9 mouse cellular contexts compared by ENCODE assay signal in genomic region chr7:6156901-6157472, GRCm38 (mm10). TPM values are rescaled to one million over a fixed set of nuclear protein-coding genes. Genes with fewer than 3 reads are reported as not detected.
DNase-seq lines count a peak whose midpoint lies in the region; ATAC-seq and TF ChIP-seq lines count a peak whose summit lies in the region.
"Had no signal": no experiment of that assay in that cellular context is flagged by ENCODE, and none has a peak within 500 bp of the region (broad histone marks: within the 10 kb centered on the region; RNA-seq: fewer than 3 reads in every experiment).

No protein-coding gene starts in this region.

- ATAC-seq in heart, postnatal 0 days (ENCODE audit: insufficient read depth, low read depth): no peak
- ATAC-seq in embryonic facial prominence, embryonic 12.5 days (ENCODE audit: insufficient number of reproducible peaks, insufficient read depth, low FRiP score, low TSS enrichment): no peak
- no peak for ATAC-seq in kidney, embryonic 14.5 days (ENCODE audit: low FRiP score, low TSS enrichment)
- no peak for ATAC-seq in midbrain, postnatal 0 days (ENCODE audit: low FRiP score)
- no peak for ATAC-seq in activated CD4-positive, CD25-positive, alpha-beta regulatory T cell, adult 4 months

- H3K4me3 ChIP-seq in heart, postnatal 0 days (ENCODE audit: low read depth, low read length): peak overlapping the region; percentile 77; the same call in 1 of the 2 replicates
- peak overlapping the region; percentile 83 for H3K4me3 ChIP-seq in embryonic facial prominence, embryonic 12.5 days
- peak overlapping the region; percentile 84 for H3K4me3 ChIP-seq in kidney, embryonic 14.5 days (ENCODE audit: low read length)
- peak overlapping the region; percentile 86 for H3K4me3 ChIP-seq in midbrain, postnatal 0 days (ENCODE audit: low read depth, low read length)

- H3K9me3 ChIP-seq in heart, postnatal 0 days (replicated peaks; ENCODE audit: control insufficient read depth, low read length): no peaks in the 10 kb centered on the region
- no peaks in the 10 kb centered on the region for H3K9me3 ChIP-seq in embryonic facial prominence, embryonic 12.5 days
- H3K9me3 ChIP-seq in kidney, embryonic 14.5 days (ENCODE audit: control insufficient read depth, low read length): no peaks in the 10 kb centered on the region
- no peaks in the 10 kb centered on the region for H3K9me3 ChIP-seq in midbrain, postnatal 0 days (ENCODE audit: low read length)

- H3K4me1 ChIP-seq in heart, postnatal 0 days (ENCODE audit: control insufficient read depth, insufficient read depth): peaks cover 36% of the 10 kb centered on the region
- peaks cover 14% of the 10 kb centered on the region for H3K4me1 ChIP-seq in embryonic facial prominence, embryonic 12.5 days
- peaks cover 22% of the 10 kb centered on the region for H3K4me1 ChIP-seq in kidney, embryonic 14.5 days (ENCODE audit: control insufficient read depth, insufficient read depth, low read length)
- peaks cover 5% of the 10 kb centered on the region; the same call in 1 of the 2 replicates for H3K4me1 ChIP-seq in midbrain, postnatal 0 days (ENCODE audit: insufficient read depth, low read length)

- DNase-seq in heart, postnatal 0 days (ENCODE audit: low spot score): no peak
- DNase-seq in heart, postnatal 4 days: no peak
- no peak for DNase-seq in midbrain, postnatal 0 days (ENCODE audit: low spot score)
- DNase-seq in thymus, postnatal 25 days: no peak
- no peak for DNase-seq in cerebellum, postnatal 10 days
- DNase-seq: layer of hippocampus, postnatal 36 days had no signal

- peak overlapping the region; percentile 88; the same call in 1 of the 2 replicates for H3K9ac ChIP-seq in heart, postnatal 0 days (replicated peaks; ENCODE audit: low read depth, low read length)
- H3K9ac ChIP-seq in embryonic facial prominence, embryonic 12.5 days: peak overlapping the region; percentile 95; the same call in 1 of the 2 replicates
- peak overlapping the region; percentile 92; the same call in 1 of the 2 replicates for H3K9ac ChIP-seq in kidney, embryonic 14.5 days (ENCODE audit: low read depth, low read length)
- H3K9ac ChIP-seq in midbrain, postnatal 0 days (replicated peaks; ENCODE audit: low read length, poor library complexity, severe bottlenecking): 0 out of 2 replicates have a peak overlapping the region, but pooled peaks have one; percentile 62

- TF ChIP-seq EP300 in heart, postnatal 0 days (IDR thresholded peaks at IDR 0.05; ENCODE audit: low read depth): no peak

- H3K27ac ChIP-seq in heart, postnatal 0 days (ENCODE audit: low read depth): peak overlapping the region; percentile 94
- H3K27ac ChIP-seq in embryonic facial prominence, embryonic 12.5 days: no peak overlapping the region
- H3K27ac ChIP-seq in kidney, embryonic 14.5 days (ENCODE audit: low read depth, low read length): peak overlapping the region; percentile 74; the same call in 1 of the 2 replicates
- 0 out of 2 replicates have a peak overlapping the region, but pooled peaks have one; percentile 93 for H3K27ac ChIP-seq in midbrain, postnatal 0 days (ENCODE audit: low read depth, low read length)

- H3K27me3 ChIP-seq in heart, postnatal 0 days (ENCODE audit: control insufficient read depth, insufficient read depth, low read length): no peaks in the 10 kb centered on the region
- H3K27me3 ChIP-seq in embryonic facial prominence, embryonic 12.5 days: no peaks in the 10 kb centered on the region
- H3K27me3 ChIP-seq in kidney, embryonic 14.5 days (ENCODE audit: control insufficient read depth, insufficient read depth, low read length): no peaks in the 10 kb centered on the region
- no peaks in the 10 kb centered on the region for H3K27me3 ChIP-seq in midbrain, postnatal 0 days (ENCODE audit: insufficient read depth, low read length)

- TF ChIP-seq CTCF in heart, postnatal 0 days (IDR thresholded peaks at IDR 0.05; ENCODE audit: low read depth): no peak
- no peak for TF ChIP-seq CTCF in midbrain, postnatal 0 days (IDR thresholded peaks at IDR 0.05)

- no peaks in the 10 kb centered on the region for H3K36me3 ChIP-seq in heart, postnatal 0 days (replicated peaks; ENCODE audit: control insufficient read depth, insufficient read depth, low read length)
- no peaks in the 10 kb centered on the region for H3K36me3 ChIP-seq in embryonic facial prominence, embryonic 12.5 days
- H3K36me3 ChIP-seq in kidney, embryonic 14.5 days (ENCODE audit: control insufficient read depth, insufficient read depth, low read length): no peaks in the 10 kb centered on the region
- H3K36me3 ChIP-seq in midbrain, postnatal 0 days (ENCODE audit: insufficient read depth, low read length): no peaks in the 10 kb centered on the region

- peak overlapping the region; percentile 66 for H3K4me2 ChIP-seq in heart, postnatal 0 days (ENCODE audit: low read depth, low read length)
- H3K4me2 ChIP-seq in embryonic facial prominence, embryonic 12.5 days (replicated peaks): peak overlapping the region; percentile 48
- H3K4me2 ChIP-seq in kidney, embryonic 14.5 days (replicated peaks; ENCODE audit: low read depth, low read length): peak overlapping the region; percentile 61
- peak overlapping the region; percentile 94 for H3K4me2 ChIP-seq in midbrain, postnatal 0 days (ENCODE audit: low read depth, low read length, poor library complexity, severe bottlenecking)

- 44% methylated on average over 9 of the region's 9 CpGs for WGBS in heart, postnatal 0 days
- 65% methylated on average over 9 of the region's 9 CpGs for WGBS in embryonic facial prominence, embryonic 12.5 days
- WGBS in kidney, embryonic 14.5 days: 45% methylated on average over 9 of the region's 9 CpGs
- WGBS in midbrain, postnatal 0 days: 73% methylated on average over 9 of the region's 9 CpGs

RNA-seq across cellular contexts. Expression of gene Zfp787, which starts 1.2 kb away (rescaled TPM):
- 84.1 and 86.2 TPM in 2 replicates for total RNA-seq in heart, postnatal 0 days (2014; rRNA removed; ENCODE audit: low replicate concordance)
- 37.6 and 38.5 TPM in 2 replicates for polyA plus RNA-seq in heart, postnatal 0 days (2015; fragmentation: Nextera tagmentation; extraction: Ambion mirVana)
- total RNA-seq in heart, postnatal 4 days (2021): 10 to 100 TPM; 43.4 to 50.3 TPM
- 31.9 and 33.8 TPM in 2 replicates for polyA plus RNA-seq in embryonic facial prominence, embryonic 12.5 days (2016; fragmentation: Nextera tagmentation; extraction: Ambion mirVana)
- 15.3 and 20.9 TPM in 2 replicates for polyA plus RNA-seq in kidney, embryonic 14.5 days (2014; fragmentation: Nextera tagmentation; extraction: Ambion mirVana)
- 65.8 and 66.7 TPM in 2 replicates for total RNA-seq in midbrain, postnatal 0 days (2014; rRNA removed)
- 53.8 and 61.5 TPM in 2 replicates for polyA plus RNA-seq in midbrain, postnatal 0 days (2015; fragmentation: Nextera tagmentation; extraction: Ambion mirVana)
- polyA plus RNA-seq in activated CD4-positive, CD25-positive, alpha-beta regulatory T cell, adult 4 months (2017; shearing (Covaris generic)): 1 to 10 TPM; 4.9 to 9.3 TPM

RNA-seq across cellular contexts. Expression of gene Zfp444, which starts 15.0 kb away (rescaled TPM):
- 24.2 and 58.7 TPM in 2 replicates for total RNA-seq in heart, postnatal 0 days (2014; rRNA removed; ENCODE audit: low replicate concordance)
- polyA plus RNA-seq in heart, postnatal 0 days (2015; fragmentation: Nextera tagmentation; extraction: Ambion mirVana): 20.7 and 28.0 TPM in 2 replicates
- total RNA-seq in heart, postnatal 4 days (2021): 10 to 100 TPM; 11.8 to 15.2 TPM
- polyA plus RNA-seq in embryonic facial prominence, embryonic 12.5 days (2016; fragmentation: Nextera tagmentation; extraction: Ambion mirVana): 80.2 and 80.4 TPM in 2 replicates
- 59.7 and 70.8 TPM in 2 replicates for polyA plus RNA-seq in kidney, embryonic 14.5 days (2014; fragmentation: Nextera tagmentation; extraction: Ambion mirVana)
- 86.4 and 92.4 TPM in 2 replicates for total RNA-seq in midbrain, postnatal 0 days (2014; rRNA removed)
- polyA plus RNA-seq in midbrain, postnatal 0 days (2015; fragmentation: Nextera tagmentation; extraction: Ambion mirVana): 78.6 and 85.2 TPM in 2 replicates
- polyA plus RNA-seq in activated CD4-positive, CD25-positive, alpha-beta regulatory T cell, adult 4 months (2017; shearing (Covaris generic)): 1 to 10 TPM; 9.2 to 9.6 TPM

RNA-seq across cellular contexts. Expression of gene Galp, which starts 39.9 kb away (rescaled TPM):
- not detected in 2 replicates for total RNA-seq in heart, postnatal 0 days (2014; rRNA removed; ENCODE audit: low replicate concordance)
- polyA plus RNA-seq in heart, postnatal 0 days (2015; fragmentation: Nextera tagmentation; extraction: Ambion mirVana): not detected in 2 replicates
- total RNA-seq in heart, postnatal 4 days (2021): not detected
- not detected in 2 replicates for polyA plus RNA-seq in embryonic facial prominence, embryonic 12.5 days (2016; fragmentation: Nextera tagmentation; extraction: Ambion mirVana)
- polyA plus RNA-seq in kidney, embryonic 14.5 days (2014; fragmentation: Nextera tagmentation; extraction: Ambion mirVana): not detected in 2 replicates
- not detected in 2 replicates for total RNA-seq in midbrain, postnatal 0 days (2014; rRNA removed)
- polyA plus RNA-seq in midbrain, postnatal 0 days (2015; fragmentation: Nextera tagmentation; extraction: Ambion mirVana): not detected in 2 replicates
- polyA plus RNA-seq in activated CD4-positive, CD25-positive, alpha-beta regulatory T cell, adult 4 months (2017; shearing (Covaris generic)): not detected
- total RNA-seq: layer of hippocampus, postnatal 36 days had no signal
